Mouse (Mus musculus) liver, embryonic 16.5 days (tissue): ENCODE results near the gene Tifa. TPM values are rescaled to one million over a fixed set of nuclear protein-coding genes. Genes with fewer than 3 reads are reported as not detected.
A peak's percentile ranks its signal among the peaks of the same experiment; 100 is the strongest.

Source experiments
- ATAC-seq: fragments of 200-750 bp; cut with Nextera tagmentation; 2 replicates; pipeline ENCODE4 v1.8.0; 2017; ENCODE audit warnings: low read depth, mild to moderate bottlenecking, moderate number of reproducible peaks, moderate library complexity
- H3K27ac ChIP-seq: fragments of 300-500 bp; sonication (generic); 2 replicates; pipeline ENCODE4 v1.5.1; 2014; ENCODE audit warnings: mild to moderate bottlenecking, low read length
- H3K27me3 ChIP-seq: fragments of 300-500 bp; sonication (generic); 2 replicates; pipeline ENCODE4 v1.6.1; 2014; ENCODE audit warnings: low read depth, low read length, mixed read lengths; ENCODE audit not compliant: control insufficient read depth, insufficient read depth
- H3K36me3 ChIP-seq: fragments of 300-500 bp; sonication (generic); 2 replicates; pipeline ENCODE4 v1.6.1; 2014; ENCODE audit warnings: mild to moderate bottlenecking; ENCODE audit not compliant: control insufficient read depth, insufficient read depth
- H3K4me1 ChIP-seq: fragments of 300-500 bp; sonication (generic); 2 replicates; pipeline ENCODE4 v1.6.1; 2014; ENCODE audit warnings: low read depth, low read length, mixed read lengths; ENCODE audit not compliant: control insufficient read depth
- H3K4me2 ChIP-seq: fragments of 300-500 bp; sonication (generic); 2 replicates; pipeline ENCODE4 v1.6.1; 2014; ENCODE audit warnings: low read depth, low read length, mixed read lengths
- H3K4me3 ChIP-seq: fragments of 300-500 bp; sonication (generic); 2 replicates; pipeline ENCODE4 v1.5.1; 2014; ENCODE audit warnings: low read depth, mild to moderate bottlenecking, low read length
- H3K9ac ChIP-seq: fragments of 300-500 bp; sonication (generic); 2 replicates; pipeline ENCODE4 v1.6.1; 2014; ENCODE audit warnings: low read depth, low read length
- H3K9me3 ChIP-seq: fragments of 300-500 bp; sonication (generic); replicated peaks from 2 replicates; pipeline ENCODE4 v1.6.1; 2016; ENCODE audit warnings: low read length; ENCODE audit not compliant: control insufficient read depth
- WGBS: fragments of 180-500 bp; shearing (Covaris S2); extraction: QIAGEN DNeasy Blood & Tissue Kit; methylation state at CpG from one replicate; pipeline ENCODE4 v1.1.7; 2014; ENCODE audit not compliant: insufficient replicate concordance; 5-methylcytosine and 5-hydroxymethylcytosine counted together
- polyA plus RNA-seq: library from polyadenylated mRNA; unstranded; fragments of >200 nt; fragmentation: Nextera tagmentation; extraction: Ambion mirVana; gene quantifications from 2 replicates; pipeline ENCODE4 v1.2.1, GENCODE M21; 2015

Tifa gene
- polyA plus RNA-seq, 1 experiment from 2014 or later, result 14.6 TPM

- Histone ChIP-seq H3K9ac (no peak overlapping the region), H3K36me3 (no peaks in the 10 kb centered on the region), H3K9me3 (no peaks in the 10 kb centered on the region), H3K27me3 (no peaks in the 10 kb centered on the region), H3K4me1 (no peaks in the 10 kb centered on the region; the same call in 1 of the 2 replicates), H3K27ac (no peak overlapping the region), H3K4me3 (no peak overlapping the region), H3K4me2 (no peak overlapping the region)
- no peak for ATAC-seq
- 63% methylated on average over 6 of the region's 6 CpGs for WGBS
Observed at GRCm38 (mm10) chr3:127756458-127756857, 33.1 kb upstream of the Tifa start.

- Histone ChIP-seq H3K27ac (no peak overlapping the region), H3K4me2 (no peak overlapping the region), H3K4me3 (no peak overlapping the region), H3K36me3 (no peaks in the 10 kb centered on the region), H3K27me3 (no peaks in the 10 kb centered on the region), H3K9ac (no peak overlapping the region), H3K9me3 (no peaks in the 10 kb centered on the region), H3K4me1 (no peaks in the 10 kb centered on the region; the same call in 1 of the 2 replicates)
- peak; percentile 60; the same call in 1 of the 2 replicates for ATAC-seq
Observed at GRCm38 (mm10) chr3:127757886-127758301, 31.7 kb upstream of the Tifa start.

- Histone ChIP-seq H3K9me3 (no peaks in the 10 kb centered on the region), H3K27me3 (no peaks in the 10 kb centered on the region), H3K4me3 (no peak overlapping the region), H3K4me1 (no peaks in the 10 kb centered on the region; the same call in 1 of the 2 replicates), H3K9ac (no peak overlapping the region), H3K27ac (no peak overlapping the region), H3K4me2 (no peak overlapping the region), H3K36me3 (no peaks in the 10 kb centered on the region)
- no peak for ATAC-seq
- WGBS, result 67% methylated on average over 4 of the region's 4 CpGs
Observed at GRCm38 (mm10) chr3:127758806-127759205, 30.8 kb upstream of the Tifa start.

- WGBS, result 7% methylated on average over 8 of the region's 8 CpGs
- Histone ChIP-seq H3K27ac (no peak overlapping the region), H3K4me2 (no peak overlapping the region)
Observed at GRCm38 (mm10) chr3:127759212-127759611, 30.4 kb upstream of the Tifa start.

GRCm38 (mm10) chr3:127762403-127762802, 27.2 kb upstream of the Tifa start:
- 49% methylated on average over 8 of the region's 8 CpGs for WGBS
- Histone ChIP-seq H3K27ac (no peak overlapping the region), H3K4me2 (no peak overlapping the region), H3K9me3 (no peaks in the 10 kb centered on the region), H3K4me1 (no peaks in the 10 kb centered on the region; the same call in 1 of the 2 replicates), H3K36me3 (no peaks in the 10 kb centered on the region), H3K27me3 (no peaks in the 10 kb centered on the region), H3K4me3 (no peak overlapping the region), H3K9ac (no peak overlapping the region)
- no peak for ATAC-seq

More at GRCm38 (mm10) chr3:127759212-127759611, 30.4 kb upstream of the Tifa start:
- Histone ChIP-seq H3K9me3 (no peaks in the 10 kb centered on the region), H3K4me1 (no peaks in the 10 kb centered on the region; the same call in 1 of the 2 replicates), H3K27me3 (no peaks in the 10 kb centered on the region), H3K4me3 (no peak overlapping the region), H3K9ac (no peak overlapping the region), H3K36me3 (no peaks in the 10 kb centered on the region)
- ATAC-seq, result no peak

- no peak overlapping the region for H3K9ac ChIP-seq
- ATAC-seq, result peak; percentile 55; the same call in 1 of the 2 replicates
- H3K4me2 ChIP-seq, result peak overlapping the region; percentile 15; the same call in 1 of the 2 replicates
- H3K4me3 ChIP-seq, result no peak overlapping the region
- no peaks in the 10 kb centered on the region for H3K27me3 ChIP-seq
- WGBS, result 15% methylated on average over 7 of the region's 7 CpGs
- no peaks in the 10 kb centered on the region for H3K9me3 ChIP-seq
- no peak overlapping the region for H3K27ac ChIP-seq
- H3K36me3 ChIP-seq, result no peaks in the 10 kb centered on the region
- no peaks in the 10 kb centered on the region; the same call in 1 of the 2 replicates for H3K4me1 ChIP-seq
Observed at GRCm38 (mm10) chr3:127763076-127763612, 26.5 kb upstream of the Tifa start.

- H3K9ac ChIP-seq, result no peak overlapping the region
- H3K4me2 ChIP-seq, result no peak overlapping the region
- H3K4me1 ChIP-seq, result no peaks in the 10 kb centered on the region
- no peaks in the 10 kb centered on the region for H3K27me3 ChIP-seq
- 63% methylated on average over 5 of the region's 5 CpGs for WGBS
- no peak overlapping the region for H3K27ac ChIP-seq
- no peak for ATAC-seq
- H3K36me3 ChIP-seq, result no peaks in the 10 kb centered on the region
- no peak overlapping the region for H3K4me3 ChIP-seq
- no peaks in the 10 kb centered on the region for H3K9me3 ChIP-seq
Observed at GRCm38 (mm10) chr3:127764541-127764940, 25.1 kb upstream of the Tifa start.

GRCm38 (mm10) chr3:127765971-127766370, 23.6 kb upstream of the Tifa start:
- ATAC-seq, result no peak
- Histone ChIP-seq H3K27ac (no peak overlapping the region), H3K4me2 (no peak overlapping the region), H3K4me3 (no peak overlapping the region), H3K27me3 (no peaks in the 10 kb centered on the region), H3K9ac (no peak overlapping the region), H3K9me3 (no peaks in the 10 kb centered on the region), H3K4me1 (no peaks in the 10 kb centered on the region), H3K36me3 (no peaks in the 10 kb centered on the region)
- WGBS, result 54% methylated on average over 3 of the region's 3 CpGs

GRCm38 (mm10) chr3:127769146-127769545, 20.5 kb upstream of the Tifa start:
- no peak overlapping the region for H3K4me3 ChIP-seq
- ATAC-seq, result peak; percentile 67; the same call in 1 of the 2 replicates
- H3K27me3 ChIP-seq, result no peaks in the 10 kb centered on the region
- H3K9me3 ChIP-seq, result no peaks in the 10 kb centered on the region
- H3K27ac ChIP-seq, result no peak overlapping the region; the same call in 1 of the 2 replicates
- no peak overlapping the region for H3K4me2 ChIP-seq
- H3K4me1 ChIP-seq, result no peaks in the 10 kb centered on the region
- WGBS, result 51% methylated on average over 11 of the region's 11 CpGs
- H3K9ac ChIP-seq, result no peak overlapping the region
- no peaks in the 10 kb centered on the region for H3K36me3 ChIP-seq
